Mouse (Mus musculus): ENCODE measurements around the gene Fmo5.

DNA sequence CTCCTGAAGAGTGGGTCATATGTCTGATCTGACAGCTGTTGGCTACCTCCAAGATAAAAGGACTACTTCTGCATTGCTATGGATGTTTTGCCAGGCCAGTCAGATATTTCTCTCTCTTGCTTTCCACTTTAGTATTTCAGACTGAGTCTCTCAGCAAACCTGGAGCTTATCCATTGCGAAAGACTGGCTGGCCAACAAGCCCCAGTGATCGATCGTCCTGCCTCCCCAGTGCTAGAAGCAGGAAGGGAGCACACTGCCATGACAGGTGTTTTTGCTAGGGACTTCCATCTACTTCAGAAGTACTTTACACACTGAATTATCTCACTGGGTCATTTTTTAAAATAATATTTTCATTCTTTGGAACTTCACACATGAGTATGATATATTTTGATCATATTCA, 49.8 kb downstream of the Fmo5 start:
- TF ChIP-seq CTCF (IDR thresholded peaks at IDR 0.05; ENCODE audit: extremely low read depth, insufficient read depth, insufficient read length, insufficient replicate concordance) (no peak), POLR2A (IDR thresholded peaks at IDR 0.05; ENCODE audit: low read depth, low read length) (no peak)

Data from spleen, adult 2 months (tissue).